Mouse (Mus musculus) kidney, postnatal 0 days (tissue): Measurements from ENCODE around the gene Ndufaf4. TPM values are rescaled to one million over a fixed set of nuclear protein-coding genes. Genes with fewer than 3 reads are reported as not detected.

Experiments used
- ATAC-seq: fragments of 200-750 bp; cut with Nextera tagmentation; replicated peaks from 2 replicates; pipeline ENCODE4 v1.8.0; 2017; ENCODE audit warnings: low read depth, moderate number of reproducible peaks, moderate TSS enrichment, moderate library complexity; ENCODE audit not compliant: low FRiP score
- DNase-seq: peaks from one replicate; pipeline ENCODE4 v3.0.0-alpha.2; 2016; ENCODE audit warnings: low spot score
- H3K27ac ChIP-seq: fragments of 300-500 bp; sonication (generic); 2 replicates; pipeline ENCODE4 v1.5.1; 2014; ENCODE audit warnings: mild to moderate bottlenecking
- H3K27me3 ChIP-seq: fragments of 300-500 bp; sonication (generic); 2 replicates; pipeline ENCODE4 v1.6.1; 2014; ENCODE audit warnings: low read length, mixed read lengths; ENCODE audit not compliant: insufficient read depth
- H3K36me3 ChIP-seq: fragments of 300-500 bp; sonication (generic); 2 replicates; pipeline ENCODE4 v1.6.1; 2014; ENCODE audit warnings: low read length, mixed read lengths; ENCODE audit not compliant: insufficient read depth
- H3K4me1 ChIP-seq: fragments of 300-500 bp; sonication (generic); replicated peaks from 2 replicates; pipeline ENCODE4 v1.6.1; 2014; ENCODE audit warnings: antibody characterized with exemption, low read length, mixed read lengths; ENCODE audit not compliant: insufficient read depth
- H3K4me2 ChIP-seq: fragments of 300-500 bp; sonication (generic); 2 replicates; pipeline ENCODE4 v1.6.1; 2014; ENCODE audit warnings: mild to moderate bottlenecking, low read length, moderate library complexity, mixed read lengths
- H3K4me3 ChIP-seq: fragments of 300-500 bp; sonication (generic); replicated peaks from 2 replicates; pipeline ENCODE4 v1.5.1; 2014; ENCODE audit warnings: low read depth, low read length
- H3K9ac ChIP-seq: fragments of 300-500 bp; sonication (generic); 2 replicates; pipeline ENCODE4 v1.6.1; 2014; ENCODE audit warnings: low read depth, low read length
- H3K9me3 ChIP-seq: fragments of 300-500 bp; sonication (generic); replicated peaks from 2 replicates; pipeline ENCODE4 v1.6.1; 2016; ENCODE audit warnings: low read length, inconsistent platforms, mixed read lengths
- CTCF ChIP-seq: IDR thresholded peaks from 2 replicates; pipeline ENCODE4 v1.5.1; 2016; ENCODE audit warnings: antibody characterized with exemption, low read depth, mild to moderate bottlenecking, moderate library complexity
- WGBS: fragments of 180-500 bp; shearing (Covaris S2); extraction: QIAGEN DNeasy Blood & Tissue Kit; methylation state at CpG from one replicate; pipeline ENCODE4 v1.1.7; 2014; 5-methylcytosine and 5-hydroxymethylcytosine counted together
- polyA plus RNA-seq: library from polyadenylated mRNA; unstranded; fragments of >200 nt; fragmentation: Nextera tagmentation; extraction: Ambion mirVana; gene quantifications from 2 replicates; pipeline ENCODE4 v1.2.1, GENCODE M21; 2015

The Ndufaf4 gene
- polyA plus RNA-seq, 1 experiment from 2014 or later: 87.6 TPM

- 67% methylated on average over 4 of the region's 4 CpGs for WGBS
- no peaks in the 10 kb centered on the region for H3K9me3 ChIP-seq
- H3K27ac ChIP-seq: no peak overlapping the region
- H3K4me1 ChIP-seq: peaks cover 5% of the 10 kb centered on the region; the same call in 1 of the 2 replicates
- TF ChIP-seq CTCF: no peak
- H3K36me3 ChIP-seq: no peaks in the 10 kb centered on the region
- no peaks in the 10 kb centered on the region for H3K27me3 ChIP-seq
- H3K4me3 ChIP-seq: no peak overlapping the region
- ATAC-seq: no peak
- DNase-seq: no peak
- no peak overlapping the region for H3K4me2 ChIP-seq
- H3K9ac ChIP-seq: no peak overlapping the region
Measured at GRCm38 (mm10) chr4:24894625-24895024, 3.3 kb upstream of the Ndufaf4 start.

- DNase-seq: peak; percentile 91
- H3K9me3 ChIP-seq: no peaks in the 10 kb centered on the region
- H3K4me1 ChIP-seq: peaks cover 5% of the 10 kb centered on the region; the same call in 1 of the 2 replicates
- no peak overlapping the region for H3K27ac ChIP-seq
- no peak overlapping the region for H3K9ac ChIP-seq
- 0% methylated on average over 1 of the region's 1 CpGs for WGBS
- H3K27me3 ChIP-seq: no peaks in the 10 kb centered on the region
- ATAC-seq: 0 out of 2 replicates have a peak, but pooled peaks have one; percentile 20
- TF ChIP-seq CTCF: peak; percentile 73
- H3K36me3 ChIP-seq: 0 out of 2 replicates have a peak, but pooled peaks cover 3% of the 10 kb centered on the region
- no peak overlapping the region for H3K4me3 ChIP-seq
- H3K4me2 ChIP-seq: peak overlapping the region; percentile 60; the same call in 1 of the 2 replicates
Measured at GRCm38 (mm10) chr4:24896829-24897228, 1.1 kb upstream of the Ndufaf4 start.

GRCm38 (mm10) chr4:24897351-24897750 lies 532 bp upstream of the Ndufaf4 start:
- H3K27ac ChIP-seq: no peak overlapping the region
- no peaks in the 10 kb centered on the region for H3K9me3 ChIP-seq
- no peak for TF ChIP-seq CTCF
- H3K4me3 ChIP-seq: peak overlapping the region; percentile 84
- WGBS: 18% methylated on average over 7 of the region's 7 CpGs
- peak overlapping the region; percentile 60 for H3K4me2 ChIP-seq
- H3K36me3 ChIP-seq: 0 out of 2 replicates have a peak, but pooled peaks cover 3% of the 10 kb centered on the region
- ATAC-seq (no peak), DNase-seq (no peak)
- H3K9ac ChIP-seq: peak overlapping the region; percentile 14; the same call in 1 of the 2 replicates
- H3K27me3 ChIP-seq: no peaks in the 10 kb centered on the region
- H3K4me1 ChIP-seq: peaks cover 5% of the 10 kb centered on the region; the same call in 1 of the 2 replicates

DNA sequence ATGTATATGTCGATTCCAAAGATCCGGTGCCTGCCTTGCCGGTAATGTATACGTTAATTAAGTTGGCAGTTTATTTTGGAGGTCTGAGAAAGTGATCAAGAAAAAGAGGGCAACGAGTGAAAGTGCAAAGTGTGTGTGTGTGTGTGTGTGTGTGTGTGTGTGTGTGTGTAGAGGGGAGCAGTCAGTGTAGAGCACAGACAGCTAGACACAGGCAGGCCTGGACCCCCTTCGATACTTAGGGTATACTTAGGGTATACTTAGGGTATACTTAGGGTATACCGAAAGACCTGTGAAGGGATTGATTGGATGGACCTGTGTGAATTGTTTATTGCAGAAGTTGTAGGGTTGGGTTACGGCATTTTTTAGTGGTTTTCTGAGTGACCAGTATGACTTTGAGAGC lies 753 bp downstream of the Ndufaf4 start:
- no peak for TF ChIP-seq CTCF
- Histone ChIP-seq H3K4me1 (peaks cover 5% of the 10 kb centered on the region; the same call in 1 of the 2 replicates), H3K9me3 (no peaks in the 10 kb centered on the region), H3K9ac (peak overlapping the region; percentile 81; the same call in 1 of the 2 replicates), H3K36me3 (peaks cover 9% of the 10 kb centered on the region; the same call in 1 of the 2 replicates), H3K4me2 (peak overlapping the region; percentile 60), H3K27ac (no peak overlapping the region), H3K27me3 (no peaks in the 10 kb centered on the region), H3K4me3 (peak overlapping the region; percentile 84)
- peak; percentile 10 for DNase-seq
- WGBS: 16% methylated on average over 8 of the region's 8 CpGs
- ATAC-seq: no peak

DNA sequence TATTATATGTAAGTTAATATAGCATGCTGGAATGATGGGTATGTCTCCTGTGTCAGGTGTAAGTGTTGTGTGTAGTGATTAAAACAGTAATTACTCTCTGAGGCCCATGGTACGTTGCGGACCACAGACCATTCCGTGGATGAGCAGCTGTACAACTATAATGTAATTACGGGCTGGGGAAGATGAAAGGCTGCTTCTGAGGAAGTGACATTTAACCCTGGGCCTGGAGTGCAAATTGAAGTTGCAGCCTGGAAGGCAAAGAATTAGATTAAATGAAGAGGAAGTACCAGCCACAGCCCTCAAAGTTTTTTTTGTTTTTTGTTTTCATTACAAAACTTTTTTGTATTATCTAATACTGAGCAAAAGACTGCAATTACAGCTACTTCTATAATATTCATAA lies 1.3 kb downstream of the Ndufaf4 start:
- H3K36me3 ChIP-seq: peaks cover 9% of the 10 kb centered on the region; the same call in 1 of the 2 replicates
- no peak overlapping the region for H3K27ac ChIP-seq
- no peaks in the 10 kb centered on the region for H3K27me3 ChIP-seq
- H3K4me3 ChIP-seq: peak overlapping the region; percentile 84; the same call in 1 of the 2 replicates
- ATAC-seq (no peak), DNase-seq (peak; percentile 9)
- no peaks in the 10 kb centered on the region for H3K9me3 ChIP-seq
- H3K4me1 ChIP-seq: peaks cover 5% of the 10 kb centered on the region; the same call in 1 of the 2 replicates
- TF ChIP-seq CTCF: no peak
- no peak overlapping the region; the same call in 1 of the 2 replicates for H3K9ac ChIP-seq
- 14% methylated on average over 4 of the region's 4 CpGs for WGBS
- peak overlapping the region; percentile 60 for H3K4me2 ChIP-seq

DNA sequence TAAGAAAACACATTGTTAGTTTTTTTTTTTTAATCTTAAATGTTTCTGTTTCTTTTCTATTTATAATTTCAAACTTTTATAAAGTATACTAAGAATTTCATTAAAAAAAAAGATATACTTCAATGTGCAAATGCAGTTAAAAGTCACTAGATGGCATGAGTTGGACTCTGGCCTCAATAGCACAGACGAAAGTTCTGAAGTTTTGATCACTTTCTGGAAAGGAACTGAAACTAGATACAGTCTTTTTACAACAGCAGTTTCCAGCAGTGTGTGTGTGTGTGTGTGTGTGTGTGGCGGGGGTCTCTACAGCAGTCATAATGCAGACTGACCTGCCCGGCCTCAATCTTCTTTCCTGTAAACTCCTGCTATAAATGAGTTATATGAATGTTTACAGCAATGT lies 9.9 kb downstream of the Ndufaf4 start:
- peak; percentile 63 for TF ChIP-seq CTCF
- WGBS: 38% methylated on average over 3 of the region's 3 CpGs
- Histone ChIP-seq H3K4me1 (no peaks in the 10 kb centered on the region), H3K9me3 (no peaks in the 10 kb centered on the region), H3K4me3 (no peak overlapping the region), H3K27me3 (no peaks in the 10 kb centered on the region), H3K4me2 (no peak overlapping the region), H3K9ac (no peak overlapping the region), H3K27ac (no peak overlapping the region), H3K36me3 (peaks cover 6% of the 10 kb centered on the region; the same call in 1 of the 2 replicates)
- DNase-seq: peak; percentile 73
- no peak; the same call in 1 of the 2 replicates for ATAC-seq
